Mouse (Mus musculus): ENCODE data around the gene Dguok. TPM values are rescaled to one million over a fixed set of nuclear protein-coding genes. Genes with fewer than 3 reads are reported as not detected.

Dguok gene
- polyA plus RNA-seq, 1 experiment from 2014 or later = 70.0 TPM

- Histone ChIP-seq H3K9ac (ENCODE audit: low read length) (no peak overlapping the region), H3K27me3 (replicated peaks; ENCODE audit: control insufficient read depth, insufficient read depth, low read length) (no peaks in the 10 kb centered on the region), H3K27ac (ENCODE audit: low read depth) (no peak overlapping the region), H3K9me3 (ENCODE audit: control insufficient read depth, low read length) (no peaks in the 10 kb centered on the region), H3K36me3 (ENCODE audit: control insufficient read depth, insufficient read depth, low read length) (peaks cover 35% of the 10 kb centered on the region), H3K4me1 (replicated peaks; ENCODE audit: control insufficient read depth, insufficient read depth, low read length) (no peaks in the 10 kb centered on the region), H3K4me3 (ENCODE audit: low read depth, low read length) (no peak overlapping the region), H3K4me2 (ENCODE audit: low read length) (no peak overlapping the region)
- ATAC-seq (replicated peaks; ENCODE audit: low FRiP score, low TSS enrichment, low read depth) = no peak
- 76% methylated on average over 4 of the region's 4 CpGs for WGBS
- no peak for DNase-seq (ENCODE audit: low spot score)
These were observed 28.6 kb downstream of the Dguok start for GRCm38 (mm10) chr6:83478217-83478616.

GRCm38 (mm10) chr6:83475431-83475830 lies 31.3 kb downstream of the Dguok start:
- H3K36me3 ChIP-seq (ENCODE audit: control insufficient read depth, insufficient read depth, low read length) = peaks cover 19% of the 10 kb centered on the region
- no peaks in the 10 kb centered on the region for H3K4me1 ChIP-seq (replicated peaks; ENCODE audit: control insufficient read depth, insufficient read depth, low read length)
- no peak overlapping the region for H3K4me3 ChIP-seq (ENCODE audit: low read depth, low read length)
- no peak for DNase-seq (ENCODE audit: low spot score)
- ATAC-seq (replicated peaks; ENCODE audit: low FRiP score, low TSS enrichment, low read depth) = no peak
- no peaks in the 10 kb centered on the region for H3K27me3 ChIP-seq (replicated peaks; ENCODE audit: control insufficient read depth, insufficient read depth, low read length)
- no peak overlapping the region for H3K9ac ChIP-seq (ENCODE audit: low read length)
- no peak overlapping the region for H3K4me2 ChIP-seq (ENCODE audit: low read length)
- H3K9me3 ChIP-seq (ENCODE audit: control insufficient read depth, low read length) = no peaks in the 10 kb centered on the region
- WGBS = 69% methylated on average over 7 of the region's 7 CpGs
- H3K27ac ChIP-seq (ENCODE audit: low read depth) = no peak overlapping the region

GRCm38 (mm10) chr6:83473240-83473639 lies 33.5 kb downstream of the Dguok start:
- no peak overlapping the region for H3K4me3 ChIP-seq (ENCODE audit: low read depth, low read length)
- no peaks in the 10 kb centered on the region for H3K4me1 ChIP-seq (replicated peaks; ENCODE audit: control insufficient read depth, insufficient read depth, low read length)
- no peak overlapping the region for H3K9ac ChIP-seq (ENCODE audit: low read length)
- no peaks in the 10 kb centered on the region for H3K9me3 ChIP-seq (ENCODE audit: control insufficient read depth, low read length)
- no peak overlapping the region for H3K27ac ChIP-seq (ENCODE audit: low read depth)
- H3K36me3 ChIP-seq (ENCODE audit: control insufficient read depth, insufficient read depth, low read length) = no peaks in the 10 kb centered on the region
- 81% methylated on average over 9 of the region's 9 CpGs for WGBS
- no peak for ATAC-seq (replicated peaks; ENCODE audit: low FRiP score, low TSS enrichment, low read depth)
- DNase-seq (ENCODE audit: low spot score) = no peak
- no peak overlapping the region for H3K4me2 ChIP-seq (ENCODE audit: low read length)
- no peaks in the 10 kb centered on the region for H3K27me3 ChIP-seq (replicated peaks; ENCODE audit: control insufficient read depth, insufficient read depth, low read length)

GRCm38 (mm10) chr6:83471739-83472138 lies 35.0 kb downstream of the Dguok start:
- Histone ChIP-seq H3K9me3 (ENCODE audit: control insufficient read depth, low read length) (no peaks in the 10 kb centered on the region), H3K4me3 (ENCODE audit: low read depth, low read length) (no peak overlapping the region), H3K27ac (ENCODE audit: low read depth) (no peak overlapping the region), H3K4me2 (ENCODE audit: low read length) (no peak overlapping the region), H3K36me3 (ENCODE audit: control insufficient read depth, insufficient read depth, low read length) (no peaks in the 10 kb centered on the region), H3K27me3 (replicated peaks; ENCODE audit: control insufficient read depth, insufficient read depth, low read length) (no peaks in the 10 kb centered on the region), H3K9ac (ENCODE audit: low read length) (no peak overlapping the region), H3K4me1 (replicated peaks; ENCODE audit: control insufficient read depth, insufficient read depth, low read length) (no peaks in the 10 kb centered on the region)
- ATAC-seq (replicated peaks; ENCODE audit: low FRiP score, low TSS enrichment, low read depth) = no peak
- no peak for DNase-seq (ENCODE audit: low spot score)
- 88% methylated on average over 7 of the region's 7 CpGs for WGBS

- Histone ChIP-seq H3K4me2 (ENCODE audit: low read length) (no peak overlapping the region), H3K4me1 (replicated peaks; ENCODE audit: control insufficient read depth, insufficient read depth, low read length) (peaks cover 7% of the 10 kb centered on the region; the same call in 1 of the 2 replicates), H3K27ac (ENCODE audit: low read depth) (no peak overlapping the region), H3K9ac (ENCODE audit: low read length) (no peak overlapping the region), H3K4me3 (ENCODE audit: low read depth, low read length) (no peak overlapping the region), H3K9me3 (ENCODE audit: control insufficient read depth, low read length) (no peaks in the 10 kb centered on the region), H3K36me3 (ENCODE audit: control insufficient read depth, insufficient read depth, low read length) (no peaks in the 10 kb centered on the region), H3K27me3 (replicated peaks; ENCODE audit: control insufficient read depth, insufficient read depth, low read length) (no peaks in the 10 kb centered on the region)
- DNase-seq (ENCODE audit: low spot score) = no peak
- ATAC-seq (replicated peaks; ENCODE audit: low FRiP score, low TSS enrichment, low read depth) = no peak
These were observed 42.8 kb downstream of the Dguok start for GRCm38 (mm10) chr6:83464011-83464410.

GRCm38 (mm10) chr6:83459034-83459644 lies 47.6 kb downstream of the Dguok start, which contains the start of gene Tet3:
TSS of gene Tet3 (minus strand) at chr6:83459084.
- ATAC-seq (replicated peaks; ENCODE audit: low FRiP score, low TSS enrichment, low read depth) (no peak), DNase-seq (ENCODE audit: low spot score) (no peak)
- Histone ChIP-seq H3K4me2 (ENCODE audit: low read length) (0 out of 2 replicates have a peak within 1 kb of the TSS, but pooled peaks have one; percentile 86), H3K27ac (ENCODE audit: low read depth) (no peak within 1 kb of the TSS), H3K27me3 (replicated peaks; ENCODE audit: control insufficient read depth, insufficient read depth, low read length) (no peaks in the 10 kb centered on the region), H3K4me3 (ENCODE audit: low read depth, low read length) (no peak within 1 kb of the TSS), H3K9me3 (ENCODE audit: control insufficient read depth, low read length) (no peaks in the 10 kb centered on the region), H3K4me1 (replicated peaks; ENCODE audit: control insufficient read depth, insufficient read depth, low read length) (peaks cover 25% of the 10 kb centered on the region), H3K36me3 (ENCODE audit: control insufficient read depth, insufficient read depth, low read length) (0 out of 2 replicates have a peak, but pooled peaks cover 4% of the 10 kb centered on the region), H3K9ac (ENCODE audit: low read length) (no peak within 1 kb of the TSS)
- WGBS = 62% methylated on average over 4 of the region's 4 CpGs

- H3K4me1 ChIP-seq (replicated peaks; ENCODE audit: control insufficient read depth, insufficient read depth, low read length) = peaks cover 42% of the 10 kb centered on the region
- H3K9ac ChIP-seq (ENCODE audit: low read length) = peak overlapping the region; percentile 95
- no peaks in the 10 kb centered on the region for H3K27me3 ChIP-seq (replicated peaks; ENCODE audit: control insufficient read depth, insufficient read depth, low read length)
- H3K27ac ChIP-seq (ENCODE audit: low read depth) = peak overlapping the region; percentile 91
- H3K9me3 ChIP-seq (ENCODE audit: control insufficient read depth, low read length) = no peaks in the 10 kb centered on the region
- H3K4me3 ChIP-seq (ENCODE audit: low read depth, low read length) = peak overlapping the region; percentile 74
- WGBS = 4% methylated on average over 33 of the region's 33 CpGs
- H3K36me3 ChIP-seq (ENCODE audit: control insufficient read depth, insufficient read depth, low read length) = 0 out of 2 replicates have a peak, but pooled peaks cover 10% of the 10 kb centered on the region
- peak overlapping the region; percentile 86 for H3K4me2 ChIP-seq (ENCODE audit: low read length)
- DNase-seq (ENCODE audit: low spot score) (peak; percentile 69), ATAC-seq (replicated peaks; ENCODE audit: low FRiP score, low TSS enrichment, low read depth) (0 out of 2 replicates have a peak, but pooled peaks have one; percentile 24)
These were observed 49.6 kb downstream of the Dguok start for GRCm38 (mm10) chr6:83456984-83457810.

GRCm38 (mm10) chr6:83456131-83456983 lies 50.4 kb downstream of the Dguok start:
- Histone ChIP-seq H3K4me1 (replicated peaks; ENCODE audit: control insufficient read depth, insufficient read depth, low read length) (peaks cover 50% of the 10 kb centered on the region), H3K4me2 (ENCODE audit: low read length) (peak overlapping the region; percentile 86), H3K4me3 (ENCODE audit: low read depth, low read length) (peak overlapping the region; percentile 74), H3K27ac (ENCODE audit: low read depth) (peak overlapping the region; percentile 91), H3K9me3 (ENCODE audit: control insufficient read depth, low read length) (no peaks in the 10 kb centered on the region), H3K9ac (ENCODE audit: low read length) (peak overlapping the region; percentile 95), H3K36me3 (ENCODE audit: control insufficient read depth, insufficient read depth, low read length) (peaks cover 13% of the 10 kb centered on the region; the same call in 1 of the 2 replicates), H3K27me3 (replicated peaks; ENCODE audit: control insufficient read depth, insufficient read depth, low read length) (no peaks in the 10 kb centered on the region)
- DNase-seq (ENCODE audit: low spot score) (peak; percentile 89), ATAC-seq (replicated peaks; ENCODE audit: low FRiP score, low TSS enrichment, low read depth) (peak; percentile 83)
- under 1% methylated on average over 52 of the region's 105 CpGs for WGBS
